Mouse (Mus musculus): ENCODE results near the gene Ip6k3.

The Ip6k3 gene

DNA sequence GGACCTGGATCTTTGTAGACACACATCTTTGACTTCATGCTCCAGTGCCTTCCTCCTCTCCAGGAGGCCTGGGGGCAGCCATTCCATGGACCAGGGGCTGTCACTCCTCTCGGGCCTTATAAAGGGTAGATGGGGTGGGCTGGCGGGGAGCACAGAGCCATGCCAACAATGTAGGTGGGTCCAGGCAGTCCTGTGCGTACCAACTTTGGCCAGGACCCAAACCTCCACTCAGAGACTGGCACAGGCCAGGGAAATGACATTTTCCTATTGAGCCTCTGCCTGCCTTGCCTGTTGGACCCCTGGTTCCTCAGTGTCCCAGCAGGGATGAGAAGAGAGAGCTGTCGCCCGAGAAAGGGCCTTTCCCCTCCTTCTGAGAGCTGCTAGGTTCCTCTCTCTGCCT, 14.8 kb upstream of the Ip6k3 start:
- DNase-seq (ENCODE audit: low spot score) = no peak

DNA sequence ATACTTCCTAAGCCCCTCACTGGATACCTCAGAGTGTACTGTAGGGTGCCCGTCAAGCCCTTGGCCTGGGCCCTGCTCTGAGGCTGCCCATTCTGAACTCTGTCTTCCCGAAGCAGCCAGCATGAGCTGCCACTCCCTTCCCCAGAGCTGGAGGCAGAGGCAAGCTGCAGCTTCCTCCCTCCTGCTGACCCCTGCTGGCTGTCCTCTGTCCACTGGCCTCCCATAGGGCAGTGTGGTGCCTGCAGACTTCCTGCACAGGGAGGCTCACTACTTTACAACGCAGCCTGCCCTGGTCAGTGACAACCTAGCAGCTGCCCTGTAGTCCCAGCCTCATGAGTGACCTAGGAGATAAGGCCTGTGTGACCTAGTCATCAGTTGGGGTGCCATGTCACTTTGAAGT, 14.1 kb upstream of the Ip6k3 start:
- no peak for DNase-seq (ENCODE audit: low spot score)

GRCm38 (mm10) chr17:27179681-27180280, 12.2 kb upstream of the Ip6k3 start:
- DNase-seq (ENCODE audit: low spot score) = no peak

- DNase-seq (ENCODE audit: low spot score) = no peak
Observed at GRCm38 (mm10) chr17:27178427-27179177, 11.0 kb upstream of the Ip6k3 start.

DNA sequence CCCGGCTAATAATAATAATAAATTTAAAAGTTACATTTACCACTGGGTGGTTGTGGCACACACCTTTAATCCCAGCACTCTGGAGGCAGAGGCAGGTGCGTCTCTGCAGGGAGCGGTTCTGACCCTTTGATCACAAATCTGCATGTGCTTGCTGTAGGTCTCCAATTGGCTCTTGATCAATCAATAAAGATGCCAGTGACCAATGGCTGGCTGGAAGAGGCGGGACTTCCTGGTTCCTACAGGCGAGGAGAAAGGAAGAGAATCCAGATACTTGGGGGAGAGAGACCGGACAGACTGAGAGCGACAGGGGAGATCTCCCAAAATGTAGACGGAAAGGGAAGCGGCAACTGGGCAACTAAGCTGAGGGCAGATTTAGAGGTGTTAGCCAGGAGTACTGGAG, 10.4 kb upstream of the Ip6k3 start:
- DNase-seq (ENCODE audit: low spot score) = no peak

DNA sequence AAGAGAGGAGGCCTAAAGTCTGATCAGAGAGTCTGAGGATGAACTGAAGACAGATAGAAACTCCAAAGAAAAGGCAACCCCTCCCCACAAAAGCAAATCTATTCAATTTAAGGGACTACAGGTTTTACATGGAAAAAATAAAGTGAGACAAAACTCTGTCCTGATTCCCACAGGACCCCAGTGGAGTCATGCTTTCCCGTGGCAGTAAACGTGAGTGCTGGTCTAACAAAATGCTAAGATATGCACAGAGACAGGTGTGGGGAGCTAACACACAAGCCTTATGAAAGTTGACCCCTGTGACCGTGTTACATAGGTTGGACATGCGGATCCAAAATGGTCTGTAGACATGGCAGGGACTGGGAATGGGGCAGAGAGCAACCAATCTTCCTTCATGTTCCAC, 9.2 kb upstream of the Ip6k3 start:
- no peak for DNase-seq (ENCODE audit: low spot score)

DNA sequence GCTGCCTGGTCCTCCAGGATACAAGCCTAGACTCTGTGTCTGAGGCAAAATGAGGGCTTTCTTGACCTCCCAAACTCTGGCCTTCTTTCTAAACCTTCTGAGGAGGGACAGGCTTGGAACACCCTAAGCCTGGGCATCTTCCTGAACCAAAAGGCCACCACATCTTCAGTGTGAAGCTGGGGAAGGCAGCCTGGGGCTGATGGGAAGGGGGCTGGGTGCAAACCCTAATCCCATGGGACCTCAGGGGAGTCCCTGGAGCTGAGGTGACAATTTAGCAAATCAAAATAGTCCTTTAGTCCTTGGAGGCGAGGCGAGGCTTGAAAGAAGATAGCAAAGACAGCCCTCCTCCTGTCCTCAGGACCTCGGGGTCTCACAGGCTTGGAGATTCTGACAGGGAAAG, 8.7 kb upstream of the Ip6k3 start:
- no peak for DNase-seq (ENCODE audit: low spot score)

DNA sequence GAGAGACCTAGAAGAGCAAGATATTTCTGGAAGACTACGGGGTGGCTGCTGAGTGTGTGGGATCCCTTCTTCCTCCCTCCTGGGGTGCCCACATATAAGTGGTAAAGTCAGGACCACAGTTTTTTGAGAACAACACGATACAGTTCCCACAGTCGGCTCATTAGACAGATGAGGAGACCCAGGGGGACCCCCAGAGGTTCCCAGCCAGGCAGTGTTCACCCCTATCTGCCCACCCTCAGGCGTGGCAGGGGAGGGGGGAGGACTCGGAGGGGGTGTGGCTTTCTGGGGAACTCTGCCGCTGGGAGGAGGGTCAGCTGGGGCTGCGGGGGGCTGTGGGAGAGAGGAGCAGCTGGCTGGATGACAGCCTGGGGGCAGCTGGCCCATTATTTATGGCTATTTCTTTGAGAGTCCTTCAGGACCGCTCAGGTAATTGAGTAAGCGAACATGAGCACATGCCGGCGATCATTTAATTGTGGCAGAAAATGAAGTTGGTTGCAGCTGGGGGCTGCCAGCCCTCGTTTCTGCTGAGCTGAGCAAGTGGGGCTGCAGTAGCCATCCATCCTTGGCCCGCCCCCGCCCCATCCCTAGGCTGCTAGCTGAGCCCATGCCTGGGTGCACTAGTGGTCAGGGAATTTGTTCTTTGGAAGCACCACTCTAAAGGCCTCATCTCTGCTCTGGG, 7.7 kb upstream of the Ip6k3 start:
- no peak for DNase-seq (ENCODE audit: low spot score)

DNA sequence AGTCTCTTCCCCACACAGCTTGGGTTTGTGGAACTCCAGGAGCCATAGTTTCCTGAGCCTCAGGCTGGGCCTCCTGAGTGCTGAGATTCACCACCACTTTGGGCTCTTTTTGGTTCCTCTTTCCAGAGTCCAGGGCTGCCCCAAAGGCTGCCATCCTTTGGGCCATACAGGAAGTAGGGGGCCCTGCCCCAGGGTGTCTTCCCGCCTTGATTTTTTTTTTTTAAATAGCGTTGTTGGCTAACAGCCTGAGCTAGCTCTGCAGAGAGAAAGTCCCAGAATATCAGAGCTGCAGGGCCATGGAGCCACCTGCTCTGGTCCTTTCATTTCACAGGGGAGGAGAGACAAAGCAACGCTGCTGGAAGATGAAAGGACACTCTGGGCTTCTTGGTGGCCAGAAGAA, 6.1 kb upstream of the Ip6k3 start:
- DNase-seq (ENCODE audit: low spot score) = no peak

DNA sequence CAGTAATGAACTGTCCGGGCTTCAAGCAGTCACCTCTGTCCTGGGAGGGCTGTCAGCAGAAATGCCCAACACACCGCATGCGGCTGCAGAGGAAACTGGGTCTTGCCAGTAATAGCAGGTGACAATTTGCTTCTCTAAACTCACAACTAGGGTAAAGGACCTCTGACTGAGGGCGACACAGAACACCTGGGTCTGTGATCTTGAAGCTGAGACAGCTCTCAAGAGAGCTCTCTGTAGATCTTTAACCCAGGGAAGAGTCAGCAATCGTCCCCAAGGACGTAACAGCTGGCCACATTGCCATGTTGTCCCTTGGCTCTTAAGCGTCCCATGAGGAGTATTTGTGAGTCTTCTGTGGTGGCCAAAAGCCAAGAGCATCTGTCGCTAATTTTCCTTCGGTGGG, 4.9 kb upstream of the Ip6k3 start:
- no peak for DNase-seq (ENCODE audit: low spot score)

GRCm38 (mm10) chr17:27171121-27171520, 3.5 kb upstream of the Ip6k3 start:
- DNase-seq (ENCODE audit: low spot score) = no peak

DNA sequence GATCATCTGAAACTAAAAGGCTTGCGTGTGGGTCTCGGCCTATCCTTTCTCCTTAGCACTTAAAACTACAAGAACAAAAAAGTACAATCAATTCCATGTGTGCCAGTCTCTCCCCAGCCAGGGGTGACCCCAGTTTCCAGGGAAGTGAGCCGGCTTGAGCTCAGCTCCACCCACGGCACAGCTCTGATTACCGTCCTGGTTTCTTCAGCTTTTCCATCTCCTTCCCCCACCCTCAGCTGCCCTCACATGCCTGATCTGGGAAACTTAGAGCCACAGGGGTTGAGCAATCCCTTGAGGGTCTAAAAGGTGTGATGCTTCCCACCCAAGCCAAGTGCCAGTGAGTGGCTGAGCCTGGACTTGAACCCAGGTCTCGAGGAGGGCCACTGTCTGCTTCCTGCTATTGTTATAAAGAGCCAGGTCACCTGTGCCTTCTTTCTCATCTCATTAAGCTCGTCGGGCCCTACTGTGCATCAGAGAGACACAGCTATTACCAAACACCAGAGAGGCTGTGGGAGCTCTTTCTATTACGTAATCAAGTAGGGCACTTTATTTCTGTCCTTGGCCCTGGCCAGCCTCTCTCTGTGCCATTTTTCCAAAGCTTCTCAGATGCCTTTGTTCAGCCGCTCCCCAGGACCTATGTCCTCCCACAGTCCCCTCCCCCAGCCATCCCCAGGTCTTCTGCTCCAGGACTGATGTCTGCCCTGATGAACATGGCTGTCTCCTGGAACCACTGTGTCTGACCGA, 2.5 kb upstream of the Ip6k3 start:
- no peak for DNase-seq (ENCODE audit: low spot score)

- DNase-seq (ENCODE audit: low spot score) = no peak
Observed at GRCm38 (mm10) chr17:27168569-27168968, 974 bp upstream of the Ip6k3 start.

DNA sequence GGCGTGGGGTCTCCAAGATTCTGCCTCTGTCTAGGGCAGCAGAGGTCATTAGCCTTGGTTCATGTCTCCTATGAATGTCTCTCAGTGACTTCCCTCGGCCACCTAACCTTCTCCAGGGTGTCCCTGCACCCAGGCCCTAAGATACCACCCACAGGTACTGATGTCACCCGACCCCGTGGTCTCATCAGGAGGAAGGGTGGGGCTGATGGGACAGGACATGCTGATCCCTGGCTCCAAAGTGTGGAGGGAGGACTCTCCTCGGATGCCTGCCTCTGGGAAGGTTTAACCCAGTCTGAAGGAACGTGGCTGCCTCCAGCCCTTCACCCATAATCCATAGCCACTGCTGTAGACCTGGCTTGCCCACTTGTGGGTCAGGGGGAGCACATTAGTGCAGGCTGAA, 694 bp downstream of the Ip6k3 start:
- DNase-seq (ENCODE audit: low spot score) = no peak

- no peak for DNase-seq (ENCODE audit: low spot score)
Observed at GRCm38 (mm10) chr17:27165054-27165773, 2.4 kb downstream of the Ip6k3 start.

GRCm38 (mm10) chr17:27160905-27161304, 6.7 kb downstream of the Ip6k3 start:
- no peak for DNase-seq (ENCODE audit: low spot score)

GRCm38 (mm10) chr17:27159169-27159568, 8.4 kb downstream of the Ip6k3 start:
- no peak for DNase-seq (ENCODE audit: low spot score)

GRCm38 (mm10) chr17:27158439-27158838, 9.2 kb downstream of the Ip6k3 start:
- DNase-seq (ENCODE audit: low spot score) = no peak

GRCm38 (mm10) chr17:27155752-27156151, 11.8 kb downstream of the Ip6k3 start:
- DNase-seq (ENCODE audit: low spot score) = no peak

- DNase-seq (ENCODE audit: low spot score) = no peak
Observed at GRCm38 (mm10) chr17:27154881-27155280, 12.7 kb downstream of the Ip6k3 start.

DNA sequence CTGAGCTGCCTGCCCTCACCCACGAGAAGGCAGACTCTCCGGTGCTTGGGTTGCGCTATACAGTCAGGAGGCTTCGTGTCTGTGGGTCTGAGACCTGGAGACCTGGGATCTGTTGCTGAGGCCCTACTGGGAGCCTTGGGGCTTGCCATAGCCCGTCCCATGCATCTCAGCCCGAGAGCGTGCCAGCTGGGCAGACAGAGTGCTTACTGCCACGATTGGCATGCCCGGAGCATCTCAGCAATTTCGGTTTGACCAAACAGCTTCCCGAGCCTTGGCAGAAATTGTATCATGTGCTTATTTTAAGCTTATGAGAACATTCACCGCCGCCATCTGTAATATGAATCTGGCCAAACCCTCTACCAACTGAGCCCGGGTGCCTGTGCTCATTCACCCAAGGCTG, 13.3 kb downstream of the Ip6k3 start:
- no peak for DNase-seq (ENCODE audit: low spot score)

DNA sequence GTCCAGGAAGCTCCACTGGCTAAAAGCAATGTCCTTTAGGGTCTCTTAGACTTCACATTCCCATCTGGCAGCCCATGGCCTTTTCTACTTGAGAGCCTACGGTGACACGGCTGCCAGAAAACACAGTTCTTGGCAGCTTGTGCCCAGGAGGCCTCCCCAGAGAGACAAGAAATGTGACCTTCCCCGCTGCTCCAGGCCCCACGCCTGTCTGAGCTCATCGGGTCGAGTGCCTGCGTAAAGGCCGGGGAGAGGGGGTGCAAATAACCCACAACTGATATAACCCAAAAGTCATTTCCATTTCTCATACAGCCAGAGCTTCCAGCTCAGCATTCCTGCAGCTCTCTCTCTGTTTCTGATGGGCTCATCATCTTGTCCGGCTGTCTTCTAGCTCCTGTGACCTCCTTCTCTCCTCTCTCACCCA, 13.8 kb downstream of the Ip6k3 start:
- DNase-seq (ENCODE audit: low spot score) = no peak
